Mouse (Mus musculus): ENCODE results near the gene Ndufs6. TPM values are rescaled to one million over a fixed set of nuclear protein-coding genes. Genes with fewer than 3 reads are reported as not detected.

Ndufs6 gene
- polyA plus RNA-seq, 1 experiment from 2014 or later = 448 TPM

GRCm38 (mm10) chr13:73273536-73273935 is 54.8 kb downstream of the Ndufs6 start:
- Histone ChIP-seq H3K36me3 (ENCODE audit: control insufficient read depth, insufficient read depth, low read length) (no peaks in the 10 kb centered on the region), H3K4me3 (ENCODE audit: low read depth, low read length) (no peak overlapping the region), H3K27me3 (replicated peaks; ENCODE audit: control insufficient read depth, insufficient read depth, low read length) (peaks cover 65% of the 10 kb centered on the region), H3K4me1 (replicated peaks; ENCODE audit: control insufficient read depth, insufficient read depth, low read length) (peaks cover 8% of the 10 kb centered on the region), H3K9me3 (ENCODE audit: control insufficient read depth, low read length) (no peaks in the 10 kb centered on the region), H3K4me2 (ENCODE audit: low read length) (no peak overlapping the region), H3K9ac (ENCODE audit: low read length) (no peak overlapping the region), H3K27ac (ENCODE audit: low read depth) (no peak overlapping the region)
- DNase-seq (ENCODE audit: low spot score) (no peak), ATAC-seq (replicated peaks; ENCODE audit: low FRiP score, low TSS enrichment, low read depth) (no peak)
- WGBS = 20% methylated on average over 1 of the region's 1 CpGs

GRCm38 (mm10) chr13:73272794-73273282 is 55.5 kb downstream of the Ndufs6 start:
- Histone ChIP-seq H3K9ac (ENCODE audit: low read length) (no peak overlapping the region), H3K9me3 (ENCODE audit: control insufficient read depth, low read length) (no peaks in the 10 kb centered on the region), H3K4me3 (ENCODE audit: low read depth, low read length) (no peak overlapping the region), H3K4me2 (ENCODE audit: low read length) (no peak overlapping the region), H3K27me3 (replicated peaks; ENCODE audit: control insufficient read depth, insufficient read depth, low read length) (peaks cover 72% of the 10 kb centered on the region), H3K4me1 (replicated peaks; ENCODE audit: control insufficient read depth, insufficient read depth, low read length) (peaks cover 8% of the 10 kb centered on the region), H3K27ac (ENCODE audit: low read depth) (no peak overlapping the region), H3K36me3 (ENCODE audit: control insufficient read depth, insufficient read depth, low read length) (no peaks in the 10 kb centered on the region)
- ATAC-seq (replicated peaks; ENCODE audit: low FRiP score, low TSS enrichment, low read depth) = no peak
- DNase-seq (ENCODE audit: low spot score) = no peak

DNA sequence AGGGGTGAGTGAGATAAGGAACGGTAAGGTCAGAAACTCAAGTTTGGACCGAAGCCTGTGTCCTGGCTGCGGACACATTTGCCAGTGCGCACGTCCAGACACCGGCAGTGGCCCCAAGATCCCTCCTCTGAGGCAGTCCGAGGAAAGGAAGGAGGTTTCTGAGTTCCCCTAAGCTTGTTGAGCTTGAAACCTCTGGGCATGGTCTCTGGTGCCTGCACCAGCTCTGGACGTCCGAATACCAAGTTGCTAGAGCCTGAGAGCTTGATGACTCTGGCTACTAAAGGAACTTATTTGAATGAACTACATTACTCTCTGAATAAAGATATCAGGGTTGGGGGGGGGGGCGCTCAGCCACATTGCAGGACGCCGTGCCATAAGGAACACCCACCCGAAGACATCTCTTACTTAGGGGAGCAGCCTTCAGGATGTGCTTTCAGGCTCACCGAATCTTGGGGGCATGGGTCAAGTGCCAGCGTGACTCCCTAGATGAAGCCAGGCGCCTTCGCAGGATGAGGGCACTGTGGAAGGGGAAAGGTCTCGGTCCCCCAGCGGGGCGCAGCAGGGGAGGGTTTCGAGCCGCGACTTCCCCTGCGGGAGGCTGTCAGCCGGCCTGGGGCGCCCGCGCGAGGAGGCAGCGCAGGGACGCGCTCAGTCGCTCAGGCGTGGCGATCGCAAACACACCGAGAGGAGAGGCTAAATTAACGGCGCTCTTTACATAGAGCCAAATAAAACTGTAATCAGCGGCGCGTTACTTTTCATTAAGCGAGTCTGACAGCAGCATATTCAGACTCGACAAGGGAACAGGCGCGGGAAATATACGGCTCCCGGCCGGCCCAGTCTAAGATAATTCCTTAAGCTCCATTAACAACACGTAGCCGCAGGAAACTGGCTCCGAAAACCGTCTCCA is 56.8 kb downstream of the Ndufs6 start:
- WGBS = under 1% methylated on average over 53 of the region's 53 CpGs
- Histone ChIP-seq H3K4me2 (ENCODE audit: low read length) (peak overlapping the region; percentile 41), H3K36me3 (ENCODE audit: control insufficient read depth, insufficient read depth, low read length) (no peaks in the 10 kb centered on the region), H3K4me1 (replicated peaks; ENCODE audit: control insufficient read depth, insufficient read depth, low read length) (peaks cover 8% of the 10 kb centered on the region), H3K4me3 (ENCODE audit: low read depth, low read length) (peak overlapping the region; percentile 16; the same call in 1 of the 2 replicates), H3K27me3 (replicated peaks; ENCODE audit: control insufficient read depth, insufficient read depth, low read length) (peaks cover 84% of the 10 kb centered on the region), H3K9ac (ENCODE audit: low read length) (no peak overlapping the region), H3K9me3 (ENCODE audit: control insufficient read depth, low read length) (no peaks in the 10 kb centered on the region), H3K27ac (ENCODE audit: low read depth) (no peak overlapping the region)
- peak; percentile 71 for DNase-seq (ENCODE audit: low spot score)
- no peak for ATAC-seq (replicated peaks; ENCODE audit: low FRiP score, low TSS enrichment, low read depth)

DNA sequence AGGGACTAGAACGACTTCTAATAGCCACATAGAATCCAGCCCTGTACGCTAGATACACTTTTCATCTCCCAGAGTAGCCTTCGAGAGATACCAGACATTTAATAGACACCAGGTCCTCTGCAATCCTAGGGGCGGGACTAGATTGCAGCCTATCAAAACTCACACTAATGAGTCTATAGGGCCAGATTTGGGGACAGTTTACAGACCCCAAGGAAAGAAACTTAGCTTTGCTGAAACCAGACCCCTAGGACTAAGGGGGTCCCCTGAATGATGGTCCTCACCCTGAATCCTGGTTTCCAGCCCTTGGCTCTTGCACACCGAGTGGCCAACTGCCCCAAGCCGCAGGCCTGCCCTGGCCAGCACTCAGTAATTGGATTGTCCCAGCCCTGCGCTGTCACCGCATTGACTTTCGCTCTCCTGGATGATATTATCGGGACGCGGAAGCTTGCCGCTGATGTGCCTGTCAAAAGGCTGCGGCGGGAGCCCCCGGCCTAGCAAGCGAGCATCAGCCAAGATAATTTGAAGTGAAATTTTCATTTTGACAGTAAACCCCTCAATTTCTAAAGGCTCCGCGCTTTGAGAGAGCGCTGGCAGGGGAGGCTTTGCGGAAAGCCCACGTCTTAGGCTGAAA is 57.8 kb downstream of the Ndufs6 start:
- H3K27ac ChIP-seq (ENCODE audit: low read depth) = no peak overlapping the region
- H3K4me1 ChIP-seq (replicated peaks; ENCODE audit: control insufficient read depth, insufficient read depth, low read length) = peaks cover 8% of the 10 kb centered on the region
- no peak overlapping the region for H3K9ac ChIP-seq (ENCODE audit: low read length)
- peaks cover 92% of the 10 kb centered on the region for H3K27me3 ChIP-seq (replicated peaks; ENCODE audit: control insufficient read depth, insufficient read depth, low read length)
- ATAC-seq (replicated peaks; ENCODE audit: low FRiP score, low TSS enrichment, low read depth) = no peak
- no peak for DNase-seq (ENCODE audit: low spot score)
- no peak overlapping the region for H3K4me2 ChIP-seq (ENCODE audit: low read length)
- WGBS = 8% methylated on average over 22 of the region's 22 CpGs
- no peaks in the 10 kb centered on the region for H3K9me3 ChIP-seq (ENCODE audit: control insufficient read depth, low read length)
- H3K36me3 ChIP-seq (ENCODE audit: control insufficient read depth, insufficient read depth, low read length) = no peaks in the 10 kb centered on the region
- no peak overlapping the region for H3K4me3 ChIP-seq (ENCODE audit: low read depth, low read length)

- no peak overlapping the region for H3K9ac ChIP-seq (ENCODE audit: low read length)
- ATAC-seq (replicated peaks; ENCODE audit: low FRiP score, low TSS enrichment, low read depth) (no peak), DNase-seq (ENCODE audit: low spot score) (no peak)
- no peaks in the 10 kb centered on the region for H3K36me3 ChIP-seq (ENCODE audit: control insufficient read depth, insufficient read depth, low read length)
- H3K27me3 ChIP-seq (replicated peaks; ENCODE audit: control insufficient read depth, insufficient read depth, low read length) = peaks cover 97% of the 10 kb centered on the region
- H3K4me1 ChIP-seq (replicated peaks; ENCODE audit: control insufficient read depth, insufficient read depth, low read length) = peaks cover 8% of the 10 kb centered on the region
- H3K27ac ChIP-seq (ENCODE audit: low read depth) = no peak overlapping the region
- H3K9me3 ChIP-seq (ENCODE audit: control insufficient read depth, low read length) = no peaks in the 10 kb centered on the region
- H3K4me2 ChIP-seq (ENCODE audit: low read length) = no peak overlapping the region
- no peak overlapping the region for H3K4me3 ChIP-seq (ENCODE audit: low read depth, low read length)
- 31% methylated on average over 3 of the region's 3 CpGs for WGBS
Measured at GRCm38 (mm10) chr13:73269891-73270290, 58.5 kb downstream of the Ndufs6 start.

Other genes starting within 250 kb of the Ndufs6 start
- gene Irx4, start 68.1 kb downstream of the Ndufs6 start, polyA plus RNA-seq (2014; fragmentation: Nextera tagmentation; extraction: Ambion mirVana) = 0.07 and 0.16 TPM in 2 replicates
- gene Mrpl36, start within 50 bp of the Ndufs6 start, polyA plus RNA-seq (2014; fragmentation: Nextera tagmentation; extraction: Ambion mirVana) = 153 and 166 TPM in 2 replicates
- 30.6 and 34.0 TPM in 2 replicates for gene Lpcat1, start 138.7 kb upstream of the Ndufs6 start, polyA plus RNA-seq (2014; fragmentation: Nextera tagmentation; extraction: Ambion mirVana)
- 0.09 TPM in 1 of 2 replicates, not detected in the other for gene Slc6a3, start 208.2 kb upstream of the Ndufs6 start, polyA plus RNA-seq (2014; fragmentation: Nextera tagmentation; extraction: Ambion mirVana)